Mouse (Mus musculus): ENCODE results near the gene Mcf2l. TPM values are rescaled to one million over a fixed set of nuclear protein-coding genes. Genes with fewer than 3 reads are reported as not detected.

The Mcf2l gene
- total RNA-seq, 2 experiments from 2014 or later = 224 to 268 TPM

GRCm38 (mm10) chr8:12874194-12874791 is 687 bp downstream of the Mcf2l start:
- DNase-seq = no peak

- no peak for DNase-seq
Measured at GRCm38 (mm10) chr8:12874971-12875370, 1.4 kb downstream of the Mcf2l start.

GRCm38 (mm10) chr8:12877126-12877525 is 3.5 kb downstream of the Mcf2l start:
- no peak for DNase-seq

- no peak for DNase-seq
Measured at GRCm38 (mm10) chr8:12880163-12880562, 6.6 kb downstream of the Mcf2l start.

- DNase-seq = no peak
Measured at GRCm38 (mm10) chr8:12883051-12884004, 9.7 kb downstream of the Mcf2l start.

- DNase-seq = no peak
Measured at GRCm38 (mm10) chr8:12887772-12888435, 14.3 kb downstream of the Mcf2l start.

GRCm38 (mm10) chr8:12889046-12889598 is 15.5 kb downstream of the Mcf2l start:
- no peak for DNase-seq

GRCm38 (mm10) chr8:12892882-12893446 is 19.4 kb downstream of the Mcf2l start:
- no peak for DNase-seq

GRCm38 (mm10) chr8:12893797-12894578 is 20.4 kb downstream of the Mcf2l start:
- DNase-seq = no peak

GRCm38 (mm10) chr8:12894783-12895534 is 21.4 kb downstream of the Mcf2l start:
- DNase-seq = no peak

GRCm38 (mm10) chr8:12895535-12896150 is 22.0 kb downstream of the Mcf2l start:
- no peak for DNase-seq

- DNase-seq = peak; percentile 43 to 57
Measured at GRCm38 (mm10) chr8:12896494-12897373, 23.1 kb downstream of the Mcf2l start.

GRCm38 (mm10) chr8:12897815-12898214 is 24.2 kb downstream of the Mcf2l start:
- no peak for DNase-seq

- no peak for DNase-seq
Measured at GRCm38 (mm10) chr8:12903790-12904415, 30.3 kb downstream of the Mcf2l start.

GRCm38 (mm10) chr8:12905122-12905521 is 31.5 kb downstream of the Mcf2l start:
- DNase-seq = no peak

- DNase-seq = no peak
Measured at GRCm38 (mm10) chr8:12905599-12906321, 32.2 kb downstream of the Mcf2l start.

- DNase-seq = no peak
Measured at GRCm38 (mm10) chr8:12906597-12906996, 33.0 kb downstream of the Mcf2l start.

- DNase-seq = no peak
Measured at GRCm38 (mm10) chr8:12907730-12908129, 34.1 kb downstream of the Mcf2l start.
